Mouse (Mus musculus) small intestine, adult 2 months (tissue): Measurements from ENCODE around the gene Fscn1. TPM values are rescaled to one million over a fixed set of nuclear protein-coding genes. Genes with fewer than 3 reads are reported as not detected.

Source experiments
- H3K27ac ChIP-seq: fragments of 200-500 bp; 2 replicates; pipeline ENCODE4 v1.5.1; 2012; ENCODE audit warnings: low read depth, low read length, control low read depth, inconsistent platforms; ENCODE audit not compliant: insufficient read depth
- H3K27me3 ChIP-seq: fragments of 200-500 bp; 2 replicates; pipeline ENCODE4 v1.6.1; 2012; ENCODE audit warnings: mild to moderate bottlenecking, moderate library complexity, low read length, inconsistent platforms; ENCODE audit not compliant: control insufficient read depth, insufficient read depth
- H3K36me3 ChIP-seq: fragments of 200-500 bp; 2 replicates; pipeline ENCODE4 v1.6.1; 2012; ENCODE audit warnings: mild to moderate bottlenecking, low read length, control low read depth, inconsistent platforms; ENCODE audit not compliant: control insufficient read depth, insufficient read depth
- H3K4me1 ChIP-seq: fragments of 200-500 bp; 2 replicates; pipeline ENCODE4 v1.6.1; 2012; ENCODE audit warnings: low read length, inconsistent platforms, mixed read lengths; ENCODE audit not compliant: control insufficient read depth, insufficient read depth, insufficient read length
- H3K4me3 ChIP-seq: fragments of 200-500 bp; 2 replicates; pipeline ENCODE4 v1.5.1; 2012; ENCODE audit warnings: low read depth, mild to moderate bottlenecking, control low read depth, inconsistent platforms, low read length, moderate library complexity
- CTCF ChIP-seq: fragments of 200-500 bp; IDR thresholded peaks from 2 replicates; pipeline ENCODE4 v1.5.1; 2012; ENCODE audit warnings: low read depth, mild to moderate bottlenecking, control low read depth, inconsistent platforms, low read length, moderate library complexity, mixed read lengths; ENCODE audit not compliant: insufficient replicate concordance, insufficient read length; ENCODE audit errors: extremely low read depth
- POLR2A ChIP-seq: fragments of 200-500 bp; IDR thresholded peaks from 2 replicates; pipeline ENCODE4 v1.6.1; 2012; ENCODE audit warnings: low read depth, mild to moderate bottlenecking, control low read depth, inconsistent platforms, low read length, moderate library complexity
- WGBS: fragments of 180-500 bp; shearing (Covaris S2); methylation state at CpG from one replicate; pipeline ENCODE4 v1.1.7; 2018; 5-methylcytosine and 5-hydroxymethylcytosine counted together
- polyA plus RNA-seq: library from polyadenylated mRNA; depleted of rRNA; stranded (reverse); fragments of >200 nt; gene quantifications from 2 replicates; pipeline ENCODE4 v1.2.3, GENCODE M21; 2012

Gene Fscn1
- polyA plus RNA-seq, 1 experiment: 15.0 TPM

GRCm38 (mm10) chr5:142976516-142976915 is 16.4 kb downstream of the Fscn1 start:
- H3K4me1 ChIP-seq: no peaks in the 10 kb centered on the region
- WGBS: 46% methylated on average over 5 of the region's 5 CpGs
- no peaks in the 10 kb centered on the region for H3K27me3 ChIP-seq
- TF ChIP-seq CTCF (no peak), POLR2A (no peak)
- no peaks in the 10 kb centered on the region for H3K36me3 ChIP-seq
- no peak overlapping the region for H3K27ac ChIP-seq
- H3K4me3 ChIP-seq: no peak overlapping the region

DNA sequence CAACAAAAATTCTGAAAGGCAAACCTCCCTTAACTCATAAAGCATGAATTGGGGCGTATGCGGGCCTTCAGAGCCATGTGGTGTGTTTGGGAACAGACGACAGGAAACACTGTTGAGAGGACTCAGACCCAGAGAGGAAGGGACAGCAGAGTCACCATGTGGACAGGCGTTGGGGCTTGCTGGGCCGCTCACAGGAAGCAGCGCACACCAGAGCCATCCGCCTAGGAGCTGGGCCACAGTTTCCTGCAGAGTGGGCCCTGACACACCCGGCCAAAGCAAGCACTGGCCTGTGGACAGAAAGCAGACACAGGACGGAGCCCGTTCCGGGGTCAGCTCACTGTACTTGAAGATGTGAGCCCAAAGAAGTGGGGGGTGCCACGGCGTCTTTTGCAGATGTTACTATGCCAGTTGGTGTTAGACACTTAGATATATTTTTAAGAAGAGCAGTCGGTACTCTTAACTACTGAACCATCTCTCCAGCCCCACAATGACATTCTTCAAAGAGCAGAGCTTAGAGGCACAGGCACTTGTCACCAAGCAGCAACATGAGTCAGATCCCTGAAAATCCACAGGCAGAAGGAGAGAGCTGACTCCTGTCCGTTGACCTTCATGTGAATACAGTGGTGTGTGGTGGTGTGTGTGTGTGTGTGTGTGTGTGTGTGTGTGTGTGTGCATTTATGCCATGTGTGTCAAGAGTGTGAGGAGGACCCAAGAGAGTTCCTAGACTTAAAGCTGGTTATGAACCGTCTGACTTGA is 22.1 kb downstream of the Fscn1 start:
- Histone ChIP-seq H3K27ac (no peak overlapping the region), H3K4me1 (no peaks in the 10 kb centered on the region), H3K36me3 (no peaks in the 10 kb centered on the region), H3K4me3 (no peak overlapping the region), H3K27me3 (no peaks in the 10 kb centered on the region)
- TF ChIP-seq CTCF: no peak
- 69% methylated on average over 16 of the region's 16 CpGs for WGBS

DNA sequence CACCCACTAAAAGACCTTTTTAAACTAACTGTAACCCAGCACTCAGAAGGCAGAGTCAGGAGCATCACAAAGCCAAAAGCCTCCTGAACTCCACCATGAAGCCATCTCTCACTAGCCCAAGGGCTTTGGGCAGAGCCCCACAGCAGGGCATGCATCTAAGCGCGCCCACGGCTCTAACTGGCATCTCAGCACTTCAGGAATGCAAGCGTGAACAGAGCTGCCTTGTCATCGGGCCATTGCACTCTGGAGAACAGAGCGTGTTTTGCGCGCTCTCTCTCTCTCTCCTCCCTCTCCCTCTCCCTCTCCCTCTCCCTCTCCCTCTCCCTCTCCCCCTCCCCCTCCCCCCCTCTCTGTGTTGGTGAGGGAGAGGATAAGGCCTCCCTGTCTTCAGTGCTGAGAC is 23.0 kb downstream of the Fscn1 start:
- TF ChIP-seq POLR2A (no peak), CTCF (no peak)
- 77% methylated on average over 8 of the region's 8 CpGs for WGBS
- Histone ChIP-seq H3K4me3 (no peak overlapping the region), H3K27me3 (no peaks in the 10 kb centered on the region), H3K36me3 (no peaks in the 10 kb centered on the region), H3K27ac (no peak overlapping the region), H3K4me1 (no peaks in the 10 kb centered on the region)

GRCm38 (mm10) chr5:142984271-142984670 is 24.1 kb downstream of the Fscn1 start:
- 87% methylated on average over 10 of the region's 10 CpGs for WGBS
- TF ChIP-seq POLR2A (no peak), CTCF (no peak)
- H3K27ac ChIP-seq: no peak overlapping the region
- H3K36me3 ChIP-seq: no peaks in the 10 kb centered on the region
- H3K27me3 ChIP-seq: no peaks in the 10 kb centered on the region
- H3K4me1 ChIP-seq: no peaks in the 10 kb centered on the region
- no peak overlapping the region for H3K4me3 ChIP-seq

- TF ChIP-seq POLR2A (no peak), CTCF (no peak)
- H3K27me3 ChIP-seq: no peaks in the 10 kb centered on the region
- WGBS: 64% methylated on average over 5 of the region's 5 CpGs
- H3K36me3 ChIP-seq: peaks cover 22% of the 10 kb centered on the region
- H3K27ac ChIP-seq: no peak overlapping the region
- no peaks in the 10 kb centered on the region for H3K4me1 ChIP-seq
- no peak overlapping the region for H3K4me3 ChIP-seq
These were observed 28.4 kb downstream of the Fscn1 start for GRCm38 (mm10) chr5:142988520-142988919.

- no peaks in the 10 kb centered on the region for H3K4me1 ChIP-seq
- WGBS: 73% methylated on average over 3 of the region's 3 CpGs
- TF ChIP-seq CTCF (no peak), POLR2A (no peak)
- H3K4me3 ChIP-seq: no peak overlapping the region
- H3K27ac ChIP-seq: no peak overlapping the region
- H3K36me3 ChIP-seq: peaks cover 26% of the 10 kb centered on the region
- no peaks in the 10 kb centered on the region for H3K27me3 ChIP-seq
These were observed 29.0 kb downstream of the Fscn1 start for GRCm38 (mm10) chr5:142989167-142989566.

- Histone ChIP-seq H3K27me3 (no peaks in the 10 kb centered on the region), H3K4me3 (no peak overlapping the region), H3K36me3 (peaks cover 27% of the 10 kb centered on the region), H3K4me1 (no peaks in the 10 kb centered on the region), H3K27ac (no peak overlapping the region)
- WGBS: 93% methylated on average over 2 of the region's 2 CpGs
- no peak for TF ChIP-seq POLR2A
- no peak for TF ChIP-seq CTCF
These were observed 34.6 kb downstream of the Fscn1 start for GRCm38 (mm10) chr5:142994746-142995145.
